Mouse (Mus musculus) liver, postnatal 0 days (tissue): ENCODE measurements around the gene Anks1. TPM values are rescaled to one million over a fixed set of nuclear protein-coding genes. Genes with fewer than 3 reads are reported as not detected.

Experiments
- ATAC-seq: fragments of 200-750 bp; cut with Nextera tagmentation; 2 replicates; pipeline ENCODE4 v1.8.0; 2017; ENCODE audit warnings: mild to moderate bottlenecking, moderate library complexity
- DNase-seq: peaks from one replicate; pipeline ENCODE4 v3.0.0-alpha.2; 2016
- H3K27ac ChIP-seq: fragments of 300-500 bp; sonication (generic); 2 replicates; pipeline ENCODE4 v1.5.1; 2014; ENCODE audit warnings: antibody characterized with exemption, moderate library complexity, mild to moderate bottlenecking, low read depth
- H3K27me3 ChIP-seq: fragments of 300-500 bp; sonication (generic); 2 replicates; pipeline ENCODE4 v1.6.1; 2014; ENCODE audit warnings: low read length, control low read depth, mixed read lengths; ENCODE audit not compliant: insufficient read depth
- H3K36me3 ChIP-seq: fragments of 300-500 bp; sonication (generic); replicated peaks from 2 replicates; pipeline ENCODE4 v1.6.1; 2014; ENCODE audit warnings: mild to moderate bottlenecking, control low read depth, low read length, moderate library complexity, mixed read lengths; ENCODE audit not compliant: insufficient read depth
- H3K4me1 ChIP-seq: fragments of 300-500 bp; sonication (generic); 2 replicates; pipeline ENCODE4 v1.6.1; 2014; ENCODE audit warnings: antibody characterized with exemption, mild to moderate bottlenecking, control low read depth; ENCODE audit not compliant: insufficient read depth
- H3K4me2 ChIP-seq: fragments of 300-500 bp; sonication (generic); 2 replicates; pipeline ENCODE4 v1.6.1; 2014; ENCODE audit warnings: low read depth, mild to moderate bottlenecking, low read length, moderate library complexity, mixed read lengths
- H3K4me3 ChIP-seq: fragments of 300-500 bp; sonication (generic); 2 replicates; pipeline ENCODE4 v1.5.1; 2014; ENCODE audit warnings: low read depth, low read length
- H3K9ac ChIP-seq: fragments of 300-500 bp; sonication (generic); replicated peaks from 2 replicates; pipeline ENCODE4 v1.6.1; 2014; ENCODE audit warnings: mild to moderate bottlenecking, moderate library complexity
- H3K9me3 ChIP-seq: fragments of 300-500 bp; sonication (generic); 2 replicates; pipeline ENCODE4 v1.6.1; 2016; ENCODE audit warnings: mild to moderate bottlenecking, control low read depth, low read length, mixed read lengths
- CTCF ChIP-seq: sonication (generic); IDR thresholded peaks from 2 replicates; pipeline ENCODE4 v1.5.1; 2016; ENCODE audit warnings: antibody characterized with exemption, low read depth
- EP300 ChIP-seq: IDR thresholded peaks from 2 replicates; pipeline ENCODE4 v1.6.1; 2016; ENCODE audit warnings: antibody characterized with exemption, low read depth, mild to moderate bottlenecking
- WGBS: fragments of 180-500 bp; shearing (Covaris S2); extraction: QIAGEN DNeasy Blood & Tissue Kit; methylation state at CpG from one replicate; pipeline ENCODE4 v1.1.7; 2014; ENCODE audit not compliant: insufficient replicate concordance; 5-methylcytosine and 5-hydroxymethylcytosine counted together
- polyA plus RNA-seq: library from polyadenylated mRNA; unstranded; fragments of >200 nt; fragmentation: Nextera tagmentation; extraction: Ambion mirVana; gene quantifications from 2 replicates; pipeline ENCODE4 v1.2.1, GENCODE M21; 2015

Gene Anks1
- polyA plus RNA-seq, 1 experiment from 2014 or later: 3.0 TPM

- no peaks in the 10 kb centered on the region for H3K36me3 ChIP-seq
- no peaks in the 10 kb centered on the region for H3K9me3 ChIP-seq
- TF ChIP-seq CTCF: no peak
- no peak for TF ChIP-seq EP300
- H3K4me1 ChIP-seq: peaks cover 20% of the 10 kb centered on the region
- DNase-seq (no peak), ATAC-seq (no peak)
- no peak overlapping the region for H3K27ac ChIP-seq
- no peak overlapping the region for H3K4me3 ChIP-seq
- no peak overlapping the region for H3K9ac ChIP-seq
- no peaks in the 10 kb centered on the region for H3K27me3 ChIP-seq
- H3K4me2 ChIP-seq: no peak overlapping the region
- 60% methylated on average over 4 of the region's 4 CpGs for WGBS
Measured at GRCm38 (mm10) chr17:27925054-27925453, 15.9 kb downstream of the Anks1 start.

- ATAC-seq (peak; percentile 36; the same call in 1 of the 2 replicates), DNase-seq (no peak)
- H3K4me2 ChIP-seq: no peak overlapping the region
- H3K4me1 ChIP-seq: peaks cover 19% of the 10 kb centered on the region
- no peak overlapping the region for H3K27ac ChIP-seq
- WGBS: 62% methylated on average over 7 of the region's 7 CpGs
- H3K36me3 ChIP-seq: no peaks in the 10 kb centered on the region
- no peak overlapping the region for H3K4me3 ChIP-seq
- no peaks in the 10 kb centered on the region for H3K27me3 ChIP-seq
- TF ChIP-seq EP300: no peak
- H3K9ac ChIP-seq: no peak overlapping the region
- no peaks in the 10 kb centered on the region for H3K9me3 ChIP-seq
Measured at GRCm38 (mm10) chr17:27925504-27925903, 16.4 kb downstream of the Anks1 start.

- ATAC-seq: no peak
- no peak overlapping the region for H3K4me3 ChIP-seq
- no peak overlapping the region for H3K4me2 ChIP-seq
- WGBS: 72% methylated on average over 5 of the region's 5 CpGs
- H3K27ac ChIP-seq: no peak overlapping the region
- no peaks in the 10 kb centered on the region for H3K36me3 ChIP-seq
- H3K27me3 ChIP-seq: no peaks in the 10 kb centered on the region
- TF ChIP-seq EP300 (no peak), CTCF (no peak)
- peaks cover 12% of the 10 kb centered on the region for H3K4me1 ChIP-seq
- no peaks in the 10 kb centered on the region for H3K9me3 ChIP-seq
- H3K9ac ChIP-seq: no peak overlapping the region
- no peak for DNase-seq
Measured at GRCm38 (mm10) chr17:27930291-27930690, 21.2 kb downstream of the Anks1 start.

GRCm38 (mm10) chr17:27931826-27932225 lies 22.7 kb downstream of the Anks1 start:
- whole genome bisulfite sequencing: 61% methylated on average over 4 of the region's 4 CpGs
- Histone ChIP-seq H3K27ac (no peak overlapping the region), H3K27me3 (no peaks in the 10 kb centered on the region), H3K4me1 (peaks cover 5% of the 10 kb centered on the region; the same call in 1 of the 2 replicates), H3K9me3 (no peaks in the 10 kb centered on the region), H3K9ac (no peak overlapping the region), H3K36me3 (no peaks in the 10 kb centered on the region), H3K4me3 (no peak overlapping the region), H3K4me2 (no peak overlapping the region)
- TF ChIP-seq CTCF (no peak), EP300 (no peak)
- no peak for ATAC-seq
- DNase-seq: no peak

DNA sequence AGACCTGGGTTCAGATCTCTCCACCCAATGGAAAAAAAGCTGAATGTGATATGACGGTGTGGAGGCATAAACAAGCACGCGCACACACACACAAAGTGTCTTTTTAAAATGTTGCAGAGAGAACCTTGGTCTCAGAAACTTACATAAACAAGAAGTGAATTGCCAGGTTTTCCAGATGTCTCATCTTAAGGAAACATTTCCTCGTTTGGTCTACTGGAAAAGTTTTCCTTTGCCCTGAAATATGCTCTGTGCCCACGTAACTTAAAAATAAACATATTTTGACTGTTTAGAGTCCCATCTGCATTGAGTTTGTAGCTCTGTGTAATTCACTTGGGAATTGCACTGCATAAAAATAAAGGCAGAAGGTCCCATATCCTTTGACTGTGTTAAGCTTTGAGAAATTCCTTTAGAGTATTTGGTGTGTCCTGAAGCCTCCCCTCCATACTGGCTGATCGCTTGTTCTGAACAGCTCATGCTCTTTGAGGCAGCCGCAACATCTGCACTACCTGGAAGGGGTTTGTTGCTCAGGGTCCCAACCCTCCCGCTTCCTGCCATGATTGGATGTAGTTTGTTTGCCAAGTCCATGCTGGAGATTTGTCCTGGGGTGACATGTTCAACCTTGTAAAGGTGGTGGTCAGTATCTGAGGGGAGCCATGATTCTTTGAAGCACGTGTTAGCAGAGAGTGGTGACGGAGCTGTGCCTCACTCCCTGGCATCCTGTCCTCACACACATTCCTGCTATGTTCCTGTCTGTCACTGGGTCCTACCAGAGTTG lies 25.2 kb downstream of the Anks1 start:
- 87% methylated on average over 10 of the region's 10 CpGs for WGBS
- no peak for DNase-seq

DNA sequence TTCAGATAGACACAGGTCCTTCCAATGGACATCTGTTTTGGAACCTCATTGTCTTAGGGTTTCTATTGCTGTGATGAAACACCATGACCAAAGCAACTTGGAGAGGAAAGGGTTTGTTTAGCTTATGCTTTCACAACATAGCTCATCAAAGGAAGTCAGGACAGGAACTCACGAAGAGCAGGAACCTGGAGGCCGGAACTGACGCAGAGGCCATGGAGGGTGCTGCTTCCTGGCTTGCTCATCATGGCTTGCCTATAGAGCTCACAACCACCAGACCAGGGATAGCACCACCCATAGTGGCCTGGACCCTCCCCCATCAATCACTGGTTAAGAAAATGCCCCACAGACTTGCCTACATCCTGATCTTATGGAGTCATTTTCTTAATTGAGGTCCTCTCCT lies 26.0 kb downstream of the Anks1 start:
- H3K36me3 ChIP-seq: no peaks in the 10 kb centered on the region
- H3K4me3 ChIP-seq: no peak overlapping the region
- no peaks in the 10 kb centered on the region for H3K27me3 ChIP-seq
- H3K27ac ChIP-seq: peak overlapping the region; percentile 36
- DNase-seq (peak; percentile 49), ATAC-seq (peak; percentile 59)
- H3K4me1 ChIP-seq: peaks cover 18% of the 10 kb centered on the region
- H3K9me3 ChIP-seq: no peaks in the 10 kb centered on the region
- H3K4me2 ChIP-seq: no peak overlapping the region
- no peak overlapping the region for H3K9ac ChIP-seq
- TF ChIP-seq EP300: no peak
- TF ChIP-seq CTCF: no peak
- WGBS: 53% methylated on average over 3 of the region's 3 CpGs

More for the DNA sequence above, 25.2 kb downstream of the Anks1 start:
- peaks cover 18% of the 10 kb centered on the region for H3K4me1 ChIP-seq
- no peaks in the 10 kb centered on the region for H3K27me3 ChIP-seq
- H3K27ac ChIP-seq: peak overlapping the region; percentile 25; the same call in 1 of the 2 replicates
- H3K9me3 ChIP-seq: no peaks in the 10 kb centered on the region
- no peak overlapping the region for H3K9ac ChIP-seq
- no peaks in the 10 kb centered on the region for H3K36me3 ChIP-seq
- no peak overlapping the region for H3K4me2 ChIP-seq
- TF ChIP-seq CTCF (no peak), EP300 (no peak)
- no peak overlapping the region for H3K4me3 ChIP-seq
- ATAC-seq: no peak
